Mouse (Mus musculus) urinary bladder, postnatal 10 days (tissue): Measurements from ENCODE around the gene Rps6kc1.
"Not testable (repeated sequence)": the region's sequence is repeated elsewhere in the genome, so short reads cannot be mapped to it uniquely, and the experiment has no call there.

ENCODE experiments used
- DNase-seq: peaks from one replicate; pipeline ENCODE4 v3.0.0; 2022; ENCODE audit warnings: low spot score

Rps6kc1 gene

GRCm38 (mm10) chr1:190911415-190912123, at the start of gene Rps6kc1:
Gene Rps6kc1, minus strand, starts transcription at chr1:190911770.
- DNase-seq = peak; percentile 40

- no peak for DNase-seq
Observed at GRCm38 (mm10) chr1:190958821-190959220, 47.3 kb upstream of the Rps6kc1 start.

GRCm38 (mm10) chr1:190953009-190953408, 41.4 kb upstream of the Rps6kc1 start:
- DNase-seq = no peak

GRCm38 (mm10) chr1:190951014-190951413, 39.4 kb upstream of the Rps6kc1 start:
- DNase-seq = no peak

- DNase-seq = no peak
Observed at GRCm38 (mm10) chr1:190948846-190949245, 37.3 kb upstream of the Rps6kc1 start.

GRCm38 (mm10) chr1:190948439-190948838, 36.9 kb upstream of the Rps6kc1 start:
- no peak for DNase-seq

- no peak for DNase-seq
Observed at GRCm38 (mm10) chr1:190947986-190948385, 36.4 kb upstream of the Rps6kc1 start.

GRCm38 (mm10) chr1:190944109-190944760, 32.7 kb upstream of the Rps6kc1 start:
- DNase-seq = no peak

- DNase-seq = no peak
Observed at GRCm38 (mm10) chr1:190939803-190940202, 28.2 kb upstream of the Rps6kc1 start.

- DNase-seq = no peak
Observed at GRCm38 (mm10) chr1:190930181-190930580, 18.6 kb upstream of the Rps6kc1 start.

GRCm38 (mm10) chr1:190929010-190929695, 17.6 kb upstream of the Rps6kc1 start:
- DNase-seq = no peak

- DNase-seq = peak; percentile 90
Observed at GRCm38 (mm10) chr1:190928370-190929009, 16.9 kb upstream of the Rps6kc1 start.

- no peak for DNase-seq
Observed at GRCm38 (mm10) chr1:190927751-190928369, 16.3 kb upstream of the Rps6kc1 start.

- no peak for DNase-seq
Observed at GRCm38 (mm10) chr1:190927311-190927710, 15.7 kb upstream of the Rps6kc1 start.

GRCm38 (mm10) chr1:190924812-190925211, 13.2 kb upstream of the Rps6kc1 start, which contains the start of gene Angel2:
Gene Angel2, plus strand, starts transcription at chr1:190925112.
- not testable (repeated sequence) for DNase-seq

- no peak for DNase-seq
Observed at GRCm38 (mm10) chr1:190919725-190920469, 8.3 kb upstream of the Rps6kc1 start.

- DNase-seq = no peak
Observed at GRCm38 (mm10) chr1:190918938-190919337, 7.4 kb upstream of the Rps6kc1 start.

GRCm38 (mm10) chr1:190912623-190913022, 1.1 kb upstream of the Rps6kc1 start:
- no peak for DNase-seq

- DNase-seq = no peak
Observed at GRCm38 (mm10) chr1:190910836-190911235, 734 bp downstream of the Rps6kc1 start.

GRCm38 (mm10) chr1:190904714-190905113, 6.9 kb downstream of the Rps6kc1 start:
- DNase-seq = no peak

- DNase-seq = no peak
Observed at GRCm38 (mm10) chr1:190904136-190904535, 7.4 kb downstream of the Rps6kc1 start.
